In genomic region chr16:4560145-4560952, GRCm38 (mm10) we compare ENCODE assay signal across 8 mouse cellular contexts. TPM values are rescaled to one million over a fixed set of nuclear protein-coding genes. Genes with fewer than 3 reads are reported as not detected.
DNase-seq lines count a peak whose midpoint lies in the region; ATAC-seq and TF ChIP-seq lines count a peak whose summit lies in the region.

No protein-coding gene starts in this region.

- H3K9me3 ChIP-seq in forebrain, postnatal 0 days (ENCODE audit: low read length), result no peaks in the 10 kb centered on the region
- H3K9me3 ChIP-seq in hindbrain, embryonic 10.5 days, result no peaks in the 10 kb centered on the region

- TF ChIP-seq CTCF in forebrain, postnatal 0 days (IDR thresholded peaks at IDR 0.05; ENCODE audit: low read depth), result peak; percentile 75

- peak overlapping the region; percentile 97 for H3K27ac ChIP-seq in forebrain, postnatal 0 days (ENCODE audit: low read depth, low read length)
- H3K27ac ChIP-seq in hindbrain, embryonic 10.5 days, result peak overlapping the region; percentile 96

- WGBS in forebrain, postnatal 0 days, result 2% methylated on average over 43 of the region's 43 CpGs
- 1% methylated on average over 43 of the region's 43 CpGs for WGBS in hindbrain, embryonic 10.5 days

- H3K4me3 ChIP-seq in forebrain, postnatal 0 days (ENCODE audit: low read depth, low read length), result peak overlapping the region; percentile 66
- peak overlapping the region; percentile 81 for H3K4me3 ChIP-seq in hindbrain, embryonic 10.5 days

- peaks cover 15% of the 10 kb centered on the region; the same call in 1 of the 2 replicates for H3K4me1 ChIP-seq in forebrain, postnatal 0 days (ENCODE audit: insufficient read depth)
- peaks cover 24% of the 10 kb centered on the region for H3K4me1 ChIP-seq in hindbrain, embryonic 10.5 days (replicated peaks)

- no peaks in the 10 kb centered on the region for H3K27me3 ChIP-seq in forebrain, postnatal 0 days (ENCODE audit: insufficient read depth, low read length)
- no peaks in the 10 kb centered on the region for H3K27me3 ChIP-seq in hindbrain, embryonic 10.5 days (ENCODE audit: insufficient read depth, poor library complexity, severe bottlenecking)

- peak; percentile 77 for DNase-seq in NIH3T3 (ENCODE audit: low read depth)
- peak; percentile 61 for DNase-seq in cerebellum, adult 8-10 months
- peak; percentile 53 for DNase-seq in forebrain, postnatal 0 days
- peak; percentile 79 for DNase-seq in hindbrain, embryonic 10.5 days (ENCODE audit: low spot score)
- DNase-seq in layer of hippocampus, postnatal 10 days (ENCODE audit: low spot score in 2 of 2), result peak; percentile 53 to 64
- peak; percentile 86 for DNase-seq in lung, postnatal 10 days
- DNase-seq in ovary, postnatal 14 days (ENCODE audit: low spot score), result peak; percentile 70
- DNase-seq in thymus, postnatal 25 days, result peak; percentile 77

- peak; percentile 20 for ATAC-seq in forebrain, postnatal 0 days

- peak overlapping the region; percentile 70 for H3K9ac ChIP-seq in forebrain, postnatal 0 days

- H3K4me2 ChIP-seq in forebrain, postnatal 0 days (ENCODE audit: low read depth), result peak overlapping the region; percentile 91

- H3K36me3 ChIP-seq in forebrain, postnatal 0 days (ENCODE audit: insufficient read depth), result no peaks in the 10 kb centered on the region
- peaks cover 8% of the 10 kb centered on the region for H3K36me3 ChIP-seq in hindbrain, embryonic 10.5 days

RNA-seq across cellular contexts. Expression of gene Tfap4, which starts 0.7 kb away (rescaled TPM):
- total RNA-seq in forebrain, postnatal 0 days (2014; rRNA removed), result 9.1 and 10.2 TPM in 2 replicates
- 6.4 and 8.0 TPM in 2 replicates for polyA plus RNA-seq in forebrain, postnatal 0 days (2015; fragmentation: Nextera tagmentation; extraction: Ambion mirVana)
- 21.3 and 27.5 TPM in 2 replicates for polyA plus RNA-seq in hindbrain, embryonic 10.5 days (2016; fragmentation: Nextera tagmentation; extraction: Ambion mirVana)
- total RNA-seq in layer of hippocampus, postnatal 10 days (2021), result 1 to 10 TPM; 4.2 to 4.3 TPM

RNA-seq across cellular contexts. Expression of gene Srl, which starts 18.7 kb away (rescaled TPM):
- 55.0 and 55.9 TPM in 2 replicates for total RNA-seq in forebrain, postnatal 0 days (2014; rRNA removed)
- polyA plus RNA-seq in forebrain, postnatal 0 days (2015; fragmentation: Nextera tagmentation; extraction: Ambion mirVana), result 18.8 and 23.4 TPM in 2 replicates
- 22.8 and 23.4 TPM in 2 replicates for polyA plus RNA-seq in hindbrain, embryonic 10.5 days (2016; fragmentation: Nextera tagmentation; extraction: Ambion mirVana)
- total RNA-seq in layer of hippocampus, postnatal 10 days (2021), result 10 to 100 TPM; 25.4 to 25.7 TPM

RNA-seq across cellular contexts. Expression of gene Glis2, which starts 34.2 kb away (rescaled TPM):
- total RNA-seq in forebrain, postnatal 0 days (2014; rRNA removed), result 13.3 and 15.2 TPM in 2 replicates
- 7.1 and 11.6 TPM in 2 replicates for polyA plus RNA-seq in forebrain, postnatal 0 days (2015; fragmentation: Nextera tagmentation; extraction: Ambion mirVana)
- 27.3 and 27.9 TPM in 2 replicates for polyA plus RNA-seq in hindbrain, embryonic 10.5 days (2016; fragmentation: Nextera tagmentation; extraction: Ambion mirVana)
- 10 to 100 TPM; 23.8 to 26.5 TPM for total RNA-seq in layer of hippocampus, postnatal 10 days (2021)

Comparison
In these comparisons a context has a peak if more than half of its experiments do, and no peak if none do; other contexts are left out.
1. Peak in every context shown above with its lines: DNase-seq, ATAC-seq, H3K4me3 ChIP-seq and H3K27ac ChIP-seq.